Mouse (Mus musculus): Measurements from ENCODE around the gene Gm3558.
"Not testable (repeated sequence)": the region's sequence is repeated elsewhere in the genome, so short reads cannot be mapped to it uniquely, and the experiment has no call there.

- TF ChIP-seq CTCF (IDR thresholded peaks at IDR 0.05; ENCODE audit: low read depth); EP300 (optimal IDR thresholded peaks at IDR 0.05): not testable (repeated sequence)
Observed at GRCm38 (mm10) chr14:7567890-7568289, 476 bp downstream of the Gm3558 start.

Data from stomach, postnatal 0 days (tissue).